Mouse (Mus musculus) forebrain, embryonic 13.5 days (tissue): ENCODE results near the gene Tekt1. TPM values are rescaled to one million over a fixed set of nuclear protein-coding genes. Genes with fewer than 3 reads are reported as not detected.

ENCODE experiments used
- ATAC-seq: fragments of 200-750 bp; cut with Nextera tagmentation; 2 replicates; pipeline ENCODE4 v1.8.0; 2017
- H3K27ac ChIP-seq: fragments of 300-500 bp; sonication (generic); 2 replicates; pipeline ENCODE4 v1.5.1; 2015; ENCODE audit warnings: inconsistent platforms, mild to moderate bottlenecking, moderate library complexity
- H3K27me3 ChIP-seq: fragments of 300-500 bp; sonication (generic); 2 replicates; pipeline ENCODE4 v1.6.1; 2015; ENCODE audit warnings: mild to moderate bottlenecking, inconsistent platforms
- H3K36me3 ChIP-seq: fragments of 300-500 bp; sonication (generic); 2 replicates; pipeline ENCODE4 v1.6.1; 2015; ENCODE audit warnings: mild to moderate bottlenecking, inconsistent platforms; ENCODE audit not compliant: poor library complexity, severe bottlenecking
- H3K4me1 ChIP-seq: fragments of 300-500 bp; sonication (generic); 2 replicates; pipeline ENCODE4 v1.6.1; 2015; ENCODE audit warnings: inconsistent platforms
- H3K4me2 ChIP-seq: fragments of 300-500 bp; sonication (generic); 2 replicates; pipeline ENCODE4 v1.6.1; 2015; ENCODE audit warnings: inconsistent platforms, mild to moderate bottlenecking, moderate library complexity
- H3K4me3 ChIP-seq: fragments of 300-500 bp; sonication (generic); 2 replicates; pipeline ENCODE4 v1.5.1; 2015; ENCODE audit warnings: mild to moderate bottlenecking, inconsistent platforms
- H3K9ac ChIP-seq: fragments of 300-500 bp; sonication (generic); 2 replicates; pipeline ENCODE4 v1.6.1; 2015; ENCODE audit warnings: mild to moderate bottlenecking, inconsistent platforms
- H3K9me3 ChIP-seq: fragments of 300-500 bp; sonication (generic); replicated peaks from 2 replicates; pipeline ENCODE4 v1.6.1; 2016; ENCODE audit warnings: inconsistent platforms
- WGBS: fragments of 180-500 bp; shearing (Covaris S2); methylation state at CpG from one replicate; pipeline ENCODE4 v1.1.7; 2015; 5-methylcytosine and 5-hydroxymethylcytosine counted together
- polyA plus RNA-seq: library from polyadenylated mRNA; unstranded; fragments of >200 nt; fragmentation: Nextera tagmentation; extraction: Ambion mirVana; gene quantifications from 2 replicates; pipeline ENCODE4 v1.2.1, GENCODE M21; 2015

Tekt1 gene
- polyA plus RNA-seq, 1 experiment from 2014 or later: 6.4 TPM

- 0 out of 2 replicates have a peak, but pooled peaks cover 5% of the 10 kb centered on the region for H3K27me3 ChIP-seq
- no peak overlapping the region for H3K4me2 ChIP-seq
- WGBS: 88% methylated on average over 5 of the region's 5 CpGs
- no peak overlapping the region for H3K9ac ChIP-seq
- H3K36me3 ChIP-seq: no peaks in the 10 kb centered on the region
- no peak overlapping the region for H3K4me3 ChIP-seq
- no peak overlapping the region for H3K27ac ChIP-seq
- no peak for ATAC-seq
- H3K4me1 ChIP-seq: no peaks in the 10 kb centered on the region
- no peaks in the 10 kb centered on the region for H3K9me3 ChIP-seq
Measured at GRCm38 (mm10) chr11:72402017-72402416, 39.8 kb upstream of the Tekt1 start.

GRCm38 (mm10) chr11:72401068-72401467 is 38.8 kb upstream of the Tekt1 start:
- no peak overlapping the region for H3K4me3 ChIP-seq
- H3K36me3 ChIP-seq: no peaks in the 10 kb centered on the region
- H3K27ac ChIP-seq: no peak overlapping the region
- WGBS: 87% methylated on average over 12 of the region's 12 CpGs
- H3K9me3 ChIP-seq: no peaks in the 10 kb centered on the region
- H3K27me3 ChIP-seq: 0 out of 2 replicates have a peak, but pooled peaks cover 5% of the 10 kb centered on the region
- no peaks in the 10 kb centered on the region for H3K4me1 ChIP-seq
- no peak overlapping the region for H3K4me2 ChIP-seq
- no peak overlapping the region for H3K9ac ChIP-seq
- no peak for ATAC-seq

GRCm38 (mm10) chr11:72397811-72398525 is 35.7 kb upstream of the Tekt1 start:
- WGBS: 87% methylated on average over 8 of the region's 8 CpGs
- Histone ChIP-seq H3K27ac (no peak overlapping the region), H3K27me3 (no peaks in the 10 kb centered on the region), H3K4me1 (0 out of 2 replicates have a peak, but pooled peaks cover 4% of the 10 kb centered on the region), H3K4me2 (no peak overlapping the region), H3K9ac (no peak overlapping the region), H3K9me3 (no peaks in the 10 kb centered on the region), H3K36me3 (no peaks in the 10 kb centered on the region), H3K4me3 (no peak overlapping the region)
- no peak for ATAC-seq

- no peak for ATAC-seq
- Histone ChIP-seq H3K4me3 (no peak overlapping the region), H3K9me3 (no peaks in the 10 kb centered on the region), H3K27me3 (no peaks in the 10 kb centered on the region), H3K4me1 (0 out of 2 replicates have a peak, but pooled peaks cover 4% of the 10 kb centered on the region), H3K9ac (no peak overlapping the region), H3K27ac (no peak overlapping the region), H3K4me2 (no peak overlapping the region), H3K36me3 (no peaks in the 10 kb centered on the region)
- 85% methylated on average over 10 of the region's 10 CpGs for WGBS
Measured at GRCm38 (mm10) chr11:72397072-72397471, 34.8 kb upstream of the Tekt1 start.

GRCm38 (mm10) chr11:72396621-72397020 is 34.4 kb upstream of the Tekt1 start:
- 90% methylated on average over 7 of the region's 7 CpGs for WGBS

GRCm38 (mm10) chr11:72395652-72396051 is 33.4 kb upstream of the Tekt1 start:
- 0 out of 2 replicates have a peak, but pooled peaks cover 4% of the 10 kb centered on the region for H3K4me1 ChIP-seq
- H3K9ac ChIP-seq: no peak overlapping the region
- 91% methylated on average over 6 of the region's 6 CpGs for WGBS
- ATAC-seq: no peak
- no peaks in the 10 kb centered on the region for H3K9me3 ChIP-seq
- H3K27ac ChIP-seq: no peak overlapping the region
- H3K4me2 ChIP-seq: no peak overlapping the region
- H3K36me3 ChIP-seq: no peaks in the 10 kb centered on the region
- H3K27me3 ChIP-seq: no peaks in the 10 kb centered on the region
- no peak overlapping the region for H3K4me3 ChIP-seq

More at GRCm38 (mm10) chr11:72396621-72397020, 34.4 kb upstream of the Tekt1 start:
- Histone ChIP-seq H3K4me2 (no peak overlapping the region), H3K27me3 (no peaks in the 10 kb centered on the region), H3K9me3 (no peaks in the 10 kb centered on the region), H3K9ac (no peak overlapping the region), H3K36me3 (no peaks in the 10 kb centered on the region), H3K27ac (no peak overlapping the region), H3K4me3 (no peak overlapping the region), H3K4me1 (0 out of 2 replicates have a peak, but pooled peaks cover 4% of the 10 kb centered on the region)
- ATAC-seq: no peak

- Histone ChIP-seq H3K9ac (no peak overlapping the region), H3K36me3 (no peaks in the 10 kb centered on the region), H3K9me3 (no peaks in the 10 kb centered on the region), H3K4me2 (no peak overlapping the region), H3K27me3 (no peaks in the 10 kb centered on the region), H3K4me3 (no peak overlapping the region), H3K4me1 (0 out of 2 replicates have a peak, but pooled peaks cover 4% of the 10 kb centered on the region), H3K27ac (no peak overlapping the region)
- ATAC-seq: no peak
- 81% methylated on average over 2 of the region's 2 CpGs for WGBS
Measured at GRCm38 (mm10) chr11:72394694-72395093, 32.5 kb upstream of the Tekt1 start.

- H3K27me3 ChIP-seq: no peaks in the 10 kb centered on the region
- no peak overlapping the region for H3K27ac ChIP-seq
- no peak overlapping the region for H3K4me3 ChIP-seq
- no peaks in the 10 kb centered on the region for H3K36me3 ChIP-seq
- 52% methylated on average over 5 of the region's 5 CpGs for WGBS
- H3K4me1 ChIP-seq: 0 out of 2 replicates have a peak, but pooled peaks cover 4% of the 10 kb centered on the region
- H3K9me3 ChIP-seq: no peaks in the 10 kb centered on the region
- H3K4me2 ChIP-seq: no peak overlapping the region
- no peak overlapping the region for H3K9ac ChIP-seq
- ATAC-seq: no peak
Measured at GRCm38 (mm10) chr11:72393669-72394068, 31.4 kb upstream of the Tekt1 start.

GRCm38 (mm10) chr11:72393243-72393642 is 31.0 kb upstream of the Tekt1 start:
- no peak overlapping the region for H3K27ac ChIP-seq
- H3K9ac ChIP-seq: no peak overlapping the region
- no peaks in the 10 kb centered on the region for H3K27me3 ChIP-seq
- no peak overlapping the region for H3K4me2 ChIP-seq
- no peaks in the 10 kb centered on the region for H3K36me3 ChIP-seq
- 0 out of 2 replicates have a peak, but pooled peaks cover 4% of the 10 kb centered on the region for H3K4me1 ChIP-seq
- ATAC-seq: no peak
- H3K4me3 ChIP-seq: no peak overlapping the region
- 96% methylated on average over 3 of the region's 3 CpGs for WGBS
- no peaks in the 10 kb centered on the region for H3K9me3 ChIP-seq

- 92% methylated on average over 13 of the region's 13 CpGs for WGBS
- no peak for ATAC-seq
- H3K4me1 ChIP-seq: 0 out of 2 replicates have a peak, but pooled peaks cover 4% of the 10 kb centered on the region
Measured at GRCm38 (mm10) chr11:72391181-72391580, 28.9 kb upstream of the Tekt1 start.

GRCm38 (mm10) chr11:72389407-72390142 is 27.3 kb upstream of the Tekt1 start:
- no peak for ATAC-seq
- H3K9ac ChIP-seq: no peak overlapping the region
- H3K4me3 ChIP-seq: no peak overlapping the region
- H3K9me3 ChIP-seq: no peaks in the 10 kb centered on the region; the same call in 1 of the 2 replicates
- 80% methylated on average over 7 of the region's 7 CpGs for WGBS
- 0 out of 2 replicates have a peak, but pooled peaks cover 4% of the 10 kb centered on the region for H3K4me1 ChIP-seq
- H3K4me2 ChIP-seq: no peak overlapping the region
- no peak overlapping the region for H3K27ac ChIP-seq
- no peaks in the 10 kb centered on the region for H3K36me3 ChIP-seq
- no peaks in the 10 kb centered on the region for H3K27me3 ChIP-seq

More at GRCm38 (mm10) chr11:72391181-72391580, 28.9 kb upstream of the Tekt1 start:
- no peaks in the 10 kb centered on the region for H3K36me3 ChIP-seq
- no peak overlapping the region for H3K9ac ChIP-seq
- no peaks in the 10 kb centered on the region for H3K27me3 ChIP-seq
- H3K27ac ChIP-seq: no peak overlapping the region
- H3K4me3 ChIP-seq: no peak overlapping the region
- H3K9me3 ChIP-seq: no peaks in the 10 kb centered on the region; the same call in 1 of the 2 replicates
- H3K4me2 ChIP-seq: no peak overlapping the region

- ATAC-seq: no peak
- H3K9me3 ChIP-seq: no peaks in the 10 kb centered on the region; the same call in 1 of the 2 replicates
- H3K27me3 ChIP-seq: no peaks in the 10 kb centered on the region
- H3K36me3 ChIP-seq: no peaks in the 10 kb centered on the region
- H3K4me2 ChIP-seq: no peak overlapping the region
- no peak overlapping the region for H3K27ac ChIP-seq
- 94% methylated on average over 6 of the region's 6 CpGs for WGBS
- H3K4me1 ChIP-seq: no peaks in the 10 kb centered on the region
- no peak overlapping the region for H3K4me3 ChIP-seq
- no peak overlapping the region for H3K9ac ChIP-seq
Measured at GRCm38 (mm10) chr11:72388113-72388529, 25.9 kb upstream of the Tekt1 start.
